Mouse (Mus musculus) liver, embryonic 11.5 days (tissue): ENCODE results near the gene Prdm16. TPM values are rescaled to one million over a fixed set of nuclear protein-coding genes. Genes with fewer than 3 reads are reported as not detected.

Experiments
- ATAC-seq: fragments of 200-750 bp; cut with Nextera tagmentation; replicated peaks from 2 replicates; pipeline ENCODE4 v1.8.0; 2017; ENCODE audit warnings: moderate number of reproducible peaks, mild to moderate bottlenecking, moderate TSS enrichment, moderate library complexity; ENCODE audit not compliant: low FRiP score
- DNase-seq: peaks from one replicate; pipeline ENCODE4 v3.0.0-alpha.2; 2017; ENCODE audit warnings: low spot score
- H3K27ac ChIP-seq: fragments of 300-500 bp; sonication (generic); 2 replicates; pipeline ENCODE4 v1.5.1; 2014; ENCODE audit warnings: mild to moderate bottlenecking, low read depth, low read length, control low read depth
- H3K27me3 ChIP-seq: fragments of 300-500 bp; sonication (generic); replicated peaks from 2 replicates; pipeline ENCODE4 v1.6.1; 2014; ENCODE audit warnings: low read length, mixed read lengths; ENCODE audit not compliant: control insufficient read depth, insufficient read depth
- H3K36me3 ChIP-seq: fragments of 300-500 bp; sonication (generic); 2 replicates; pipeline ENCODE4 v1.6.1; 2014; ENCODE audit warnings: mild to moderate bottlenecking, low read length, moderate library complexity, mixed read lengths; ENCODE audit not compliant: control insufficient read depth, insufficient read depth
- H3K4me1 ChIP-seq: fragments of 300-500 bp; sonication (generic); replicated peaks from 2 replicates; pipeline ENCODE4 v1.6.1; 2014; ENCODE audit warnings: low read length, mixed read lengths; ENCODE audit not compliant: control insufficient read depth, insufficient read depth
- H3K4me2 ChIP-seq: fragments of 300-500 bp; sonication (generic); 2 replicates; pipeline ENCODE4 v1.6.1; 2014; ENCODE audit warnings: mild to moderate bottlenecking, control low read depth, moderate library complexity
- H3K4me3 ChIP-seq: fragments of 300-500 bp; sonication (generic); 2 replicates; pipeline ENCODE4 v1.5.1; 2014; ENCODE audit warnings: low read depth, low read length, control low read depth
- H3K9ac ChIP-seq: fragments of 300-500 bp; sonication (generic); 2 replicates; pipeline ENCODE4 v1.6.1; 2014; ENCODE audit warnings: low read depth, low read length, control low read depth
- H3K9me3 ChIP-seq: fragments of 300-500 bp; sonication (generic); 2 replicates; pipeline ENCODE4 v1.6.1; 2016; ENCODE audit warnings: low read length, inconsistent platforms, mixed read lengths; ENCODE audit not compliant: control insufficient read depth
- WGBS: fragments of 180-500 bp; shearing (Covaris S2); extraction: QIAGEN DNeasy Blood & Tissue Kit; methylation state at CpG from one replicate; pipeline ENCODE4 v1.1.7; 2014; 5-methylcytosine and 5-hydroxymethylcytosine counted together
- polyA plus RNA-seq: library from polyadenylated mRNA; unstranded; fragments of >200 nt; fragmentation: Nextera tagmentation; extraction: Ambion mirVana; gene quantifications from 2 replicates; pipeline ENCODE4 v1.2.1, GENCODE M21; 2014

Gene Prdm16
- polyA plus RNA-seq, 1 experiment from 2014 or later, result 7.2 TPM

- Histone ChIP-seq H3K36me3 (no peaks in the 10 kb centered on the region), H3K9ac (no peak overlapping the region), H3K4me3 (no peak overlapping the region), H3K4me1 (no peaks in the 10 kb centered on the region), H3K9me3 (no peaks in the 10 kb centered on the region), H3K27me3 (no peaks in the 10 kb centered on the region), H3K4me2 (no peak overlapping the region), H3K27ac (no peak overlapping the region)
- DNase-seq, result no peak
- WGBS, result 53% methylated on average over 8 of the region's 8 CpGs
- no peak for ATAC-seq
Observed at GRCm38 (mm10) chr4:154516470-154516869, 120.2 kb downstream of the Prdm16 start.

GRCm38 (mm10) chr4:154513664-154514063 is 123.0 kb downstream of the Prdm16 start:
- H3K27ac ChIP-seq, result no peak overlapping the region
- no peaks in the 10 kb centered on the region for H3K36me3 ChIP-seq
- H3K4me1 ChIP-seq, result no peaks in the 10 kb centered on the region
- no peak overlapping the region for H3K9ac ChIP-seq
- H3K27me3 ChIP-seq, result peaks cover 3% of the 10 kb centered on the region; the same call in 1 of the 2 replicates
- no peak for ATAC-seq
- 59% methylated on average over 2 of the region's 2 CpGs for WGBS
- no peak overlapping the region for H3K4me3 ChIP-seq
- no peak overlapping the region for H3K4me2 ChIP-seq
- no peak for DNase-seq
- H3K9me3 ChIP-seq, result no peaks in the 10 kb centered on the region

GRCm38 (mm10) chr4:154512518-154513090 is 124.1 kb downstream of the Prdm16 start:
- Histone ChIP-seq H3K4me1 (no peaks in the 10 kb centered on the region), H3K9ac (no peak overlapping the region), H3K36me3 (no peaks in the 10 kb centered on the region), H3K4me3 (no peak overlapping the region), H3K27me3 (peaks cover 3% of the 10 kb centered on the region; the same call in 1 of the 2 replicates), H3K27ac (no peak overlapping the region), H3K9me3 (no peaks in the 10 kb centered on the region), H3K4me2 (no peak overlapping the region)
- 66% methylated on average over 15 of the region's 15 CpGs for WGBS
- ATAC-seq (no peak), DNase-seq (no peak)

- 51% methylated on average over 4 of the region's 4 CpGs for WGBS
- H3K4me1 ChIP-seq, result no peaks in the 10 kb centered on the region
- H3K27me3 ChIP-seq, result peaks cover 7% of the 10 kb centered on the region; the same call in 1 of the 2 replicates
- no peak overlapping the region for H3K27ac ChIP-seq
- no peak for ATAC-seq
- no peak overlapping the region for H3K4me2 ChIP-seq
- no peaks in the 10 kb centered on the region for H3K36me3 ChIP-seq
- no peaks in the 10 kb centered on the region for H3K9me3 ChIP-seq
- no peak overlapping the region for H3K4me3 ChIP-seq
- DNase-seq, result no peak
- H3K9ac ChIP-seq, result no peak overlapping the region
Observed at GRCm38 (mm10) chr4:154511767-154512166, 124.9 kb downstream of the Prdm16 start.

- DNase-seq (no peak), ATAC-seq (no peak)
- WGBS, result 18% methylated on average over 20 of the region's 20 CpGs
- no peak overlapping the region for H3K9ac ChIP-seq
- H3K4me2 ChIP-seq, result no peak overlapping the region
- H3K27me3 ChIP-seq, result peaks cover 12% of the 10 kb centered on the region; the same call in 1 of the 2 replicates
- H3K9me3 ChIP-seq, result no peaks in the 10 kb centered on the region
- no peaks in the 10 kb centered on the region for H3K4me1 ChIP-seq
- H3K36me3 ChIP-seq, result no peaks in the 10 kb centered on the region
- H3K4me3 ChIP-seq, result no peak overlapping the region
- no peak overlapping the region for H3K27ac ChIP-seq
Observed at GRCm38 (mm10) chr4:154506774-154507435, 129.8 kb downstream of the Prdm16 start.

GRCm38 (mm10) chr4:154505313-154505712 is 131.4 kb downstream of the Prdm16 start:
- H3K4me3 ChIP-seq, result no peak overlapping the region
- no peak overlapping the region for H3K9ac ChIP-seq
- H3K9me3 ChIP-seq, result no peaks in the 10 kb centered on the region
- WGBS, result 72% methylated on average over 5 of the region's 5 CpGs
- H3K27me3 ChIP-seq, result peaks cover 12% of the 10 kb centered on the region; the same call in 1 of the 2 replicates
- no peak overlapping the region for H3K27ac ChIP-seq
- DNase-seq (no peak), ATAC-seq (no peak)
- no peak overlapping the region for H3K4me2 ChIP-seq
- peaks cover 4% of the 10 kb centered on the region; the same call in 1 of the 2 replicates for H3K4me1 ChIP-seq
- no peaks in the 10 kb centered on the region for H3K36me3 ChIP-seq

- H3K4me2 ChIP-seq, result no peak overlapping the region
- H3K9ac ChIP-seq, result no peak overlapping the region
- WGBS, result 70% methylated on average over 21 of the region's 21 CpGs
- no peak overlapping the region for H3K27ac ChIP-seq
- H3K4me3 ChIP-seq, result no peak overlapping the region
- H3K4me1 ChIP-seq, result peaks cover 17% of the 10 kb centered on the region
- peaks cover 15% of the 10 kb centered on the region; the same call in 1 of the 2 replicates for H3K27me3 ChIP-seq
- DNase-seq (no peak), ATAC-seq (no peak)
- no peaks in the 10 kb centered on the region for H3K36me3 ChIP-seq
- H3K9me3 ChIP-seq, result no peaks in the 10 kb centered on the region
Observed at GRCm38 (mm10) chr4:154503260-154503829, 133.3 kb downstream of the Prdm16 start.

- no peak overlapping the region for H3K27ac ChIP-seq
Observed at GRCm38 (mm10) chr4:154502403-154503000, 134.2 kb downstream of the Prdm16 start.

More at GRCm38 (mm10) chr4:154502403-154503000, 134.2 kb downstream of the Prdm16 start:
- Histone ChIP-seq H3K36me3 (no peaks in the 10 kb centered on the region), H3K4me2 (no peak overlapping the region), H3K4me1 (peaks cover 18% of the 10 kb centered on the region), H3K9me3 (no peaks in the 10 kb centered on the region), H3K9ac (no peak overlapping the region), H3K4me3 (no peak overlapping the region), H3K27me3 (peaks cover 15% of the 10 kb centered on the region; the same call in 1 of the 2 replicates)
- WGBS, result 68% methylated on average over 16 of the region's 16 CpGs
- ATAC-seq (no peak), DNase-seq (no peak)
